Mouse (Mus musculus) liver, postnatal 0 days (tissue): ENCODE data around the gene Gm13199.

Experiments
- CTCF ChIP-seq: sonication (generic); IDR thresholded peaks from 2 replicates; pipeline ENCODE4 v1.5.1; 2016; ENCODE audit warnings: antibody characterized with exemption, low read depth
- EP300 ChIP-seq: IDR thresholded peaks from 2 replicates; pipeline ENCODE4 v1.6.1; 2016; ENCODE audit warnings: antibody characterized with exemption, low read depth, mild to moderate bottlenecking

- TF ChIP-seq CTCF (no peak), EP300 (no peak)
These were observed 18.4 kb downstream of the Gm13199 start for GRCm38 (mm10) chr2:5844181-5844872.
